Mouse (Mus musculus) MEL (cell line): ENCODE measurements at regions not wholly inside any gene's neighbourhood (a gene's known extent, or its start where the extent isn't known, plus 50 kb on each side); places are given as distances from the start of the nearest gene placed in this dataset.

Source experiments
- BHLHE40 ChIP-seq: IDR thresholded peaks from 2 replicates; pipeline ENCODE4 v1.6.1; 2012; ENCODE audit warnings: low read depth, mild to moderate bottlenecking, inconsistent platforms, low read length, improper control_type of control experiment, borderline replicate concordance
- CHD1 ChIP-seq: IDR thresholded peaks from 2 replicates; pipeline ENCODE4 v1.6.1; 2012; ENCODE audit warnings: low read depth, mild to moderate bottlenecking, inconsistent platforms, low read length, improper control_type of control experiment
- CTCF ChIP-seq, 3 experiments: IDR thresholded peaks in 2 of 3; conservative IDR thresholded peaks in 1 of 3; 2 replicates each; pipeline ENCODE4 v1.5.1; 2011 to 2012; ENCODE audit warnings: low read length in 3 of 3, low read depth in 2 of 3, mild to moderate bottlenecking in 2 of 3, improper control_type of control experiment in 1 of 3, inconsistent platforms in 1 of 3, mixed read lengths in 1 of 3, moderate library complexity in 1 of 3; ENCODE audit not compliant: control insufficient read depth in 1 of 3, insufficient read depth in 1 of 3, poor library complexity in 1 of 3, severe bottlenecking in 1 of 3
- GATA1 ChIP-seq: IDR thresholded peaks from 2 replicates; pipeline ENCODE4 v1.6.1; 2011; ENCODE audit warnings: low read depth, low read length, improper control_type of control experiment
- HCFC1 ChIP-seq: IDR thresholded peaks from 2 replicates; pipeline ENCODE4 v1.6.1; 2012; ENCODE audit warnings: low read depth, mild to moderate bottlenecking, inconsistent platforms, low read length, improper control_type of control experiment, moderate library complexity
- MYC ChIP-seq: IDR thresholded peaks from 2 replicates; pipeline ENCODE4 v1.6.1; 2011; ENCODE audit warnings: low read depth, mild to moderate bottlenecking, low read length, improper control_type of control experiment, moderate library complexity
- POLR2A ChIP-seq, 2 experiments: IDR thresholded peaks; 2 replicates each; pipeline ENCODE4 v1.6.1; 2011 to 2012; ENCODE audit warnings: low read length in 2 of 2, mild to moderate bottlenecking in 2 of 2, control low read depth in 1 of 2, improper control_type of control experiment in 1 of 2, low read depth in 1 of 2, moderate library complexity in 1 of 2; ENCODE audit not compliant: control insufficient read depth in 1 of 2, insufficient read depth in 1 of 2, poor library complexity in 1 of 2
- RAD21 ChIP-seq: IDR thresholded peaks from 2 replicates; pipeline ENCODE4 v1.6.1; 2011; ENCODE audit warnings: mild to moderate bottlenecking, low read depth, low read length, improper control_type of control experiment
- SMC3 ChIP-seq: IDR thresholded peaks from 2 replicates; pipeline ENCODE4 v1.6.1; 2011; ENCODE audit warnings: low read depth, low read length, improper control_type of control experiment
- USF1 ChIP-seq: IDR thresholded peaks from 2 replicates; pipeline ENCODE4 v1.6.1; 2014; ENCODE audit warnings: low read depth, mild to moderate bottlenecking, inconsistent platforms, low read length, improper control_type of control experiment, moderate library complexity

- TF ChIP-seq CTCF (IDR thresholded peaks at IDR 0.05 in 2 of 3, conservative IDR thresholded peaks at IDR 0.05 in 1 of 3; ENCODE audit: control insufficient read depth in 1 of 3, insufficient read depth in 1 of 3, low read depth in 2 of 3, low read length in 3 of 3, poor library complexity in 1 of 3, severe bottlenecking in 1 of 3): no peak
- TF ChIP-seq GATA1: no peak
- no peak for TF ChIP-seq BHLHE40
- TF ChIP-seq RAD21: no peak
- no peak for TF ChIP-seq CHD1
- no peak for TF ChIP-seq POLR2A (IDR thresholded peaks at IDR 0.05; ENCODE audit: control insufficient read depth in 1 of 2, insufficient read depth in 1 of 2, low read depth in 1 of 2, low read length in 2 of 2, poor library complexity in 1 of 2)
- no peak for TF ChIP-seq USF1
- TF ChIP-seq MYC: no peak
- TF ChIP-seq HCFC1: no peak
- TF ChIP-seq SMC3: no peak
Observed at GRCm38 (mm10) chr5:133310979-133311890, 768.1 kb upstream of the Auts2 start.
